Comparison of ENCODE assay signal across 8 mouse cellular contexts in genomic region chr13:36019309-36020274, GRCm38 (mm10).
DNase-seq lines count a peak whose midpoint lies in the region; ATAC-seq and TF ChIP-seq lines count a peak whose summit lies in the region.

No protein-coding gene starts in this region.

- no peak for TF ChIP-seq EP300 in CH12.LX (IDR thresholded peaks at IDR 0.05; ENCODE audit: low read length)

- ATAC-seq in hematopoietic stem cell, adult 5-6 weeks (replicated peaks in 1 of 2; ENCODE audit: insufficient read depth in 1 of 2, low FRiP score in 2 of 2, low TSS enrichment in 1 of 2, low read depth in 1 of 2, poor library complexity in 2 of 2, severe bottlenecking in 2 of 2) = peak; percentile 51 to 67

- 0 out of 2 replicates have a peak, but pooled peaks cover 4% of the 10 kb centered on the region for H3K79me2 ChIP-seq in CH12.LX (replicated peaks; ENCODE audit: control insufficient read depth, extremely low read depth, insufficient read depth, poor library complexity, severe bottlenecking)

- peaks cover 3 to 23% of the 10 kb centered on the region in 2 experiments; a peak in 3 of 4 replicates for H3K4me1 ChIP-seq in CH12.LX (ENCODE audit: control insufficient read depth in 1 of 2, insufficient read depth in 2 of 2)

- H3K9ac ChIP-seq in CH12.LX (ENCODE audit: insufficient read depth, low read depth) = no peak overlapping the region

- no peak overlapping the region for H3K27ac ChIP-seq in CH12.LX (ENCODE audit: insufficient read depth, low read depth)

- peak; percentile 7 to 81; a peak in 2 of 4 replicates for TF ChIP-seq CTCF in CH12.LX (conservative IDR thresholded peaks at IDR 0.05 in 1 of 2, IDR thresholded peaks at IDR 0.05 in 1 of 2; ENCODE audit: low read depth in 2 of 2, low read length in 2 of 2)

- no peaks in the 10 kb centered on the region for H3K27me3 ChIP-seq in CH12.LX (replicated peaks)

- peak; percentile 77 for DNase-seq in CH12.LX (ENCODE audit: extremely low read depth)
- peak; percentile 85 for DNase-seq in adrenal gland, postnatal 10 days
- DNase-seq in embryo, embryonic 11.5 days (ENCODE audit: low read depth, low spot score) = peak; percentile 65
- DNase-seq in large intestine, adult 2 months (ENCODE audit: low read depth, low spot score) = peak; percentile 45
- DNase-seq in lung, adult 18-20 months = peak; percentile 16 to 58
- peak; percentile 67 for DNase-seq in ovary, postnatal 14 days (ENCODE audit: low spot score)
- peak; percentile 77 for DNase-seq in thymus, postnatal 4 days

- H3K4me2 ChIP-seq in CH12.LX (ENCODE audit: insufficient read depth, low read depth, poor library complexity, severe bottlenecking) = no peak overlapping the region

- no peak for TF ChIP-seq POLR2A in CH12.LX (IDR thresholded peaks at IDR 0.05; ENCODE audit: low read depth, low read length)

- H3K4me3 ChIP-seq in CH12.LX (replicated peaks in 1 of 3; ENCODE audit: low read depth in 2 of 3, low read length in 2 of 3, poor library complexity in 1 of 3) = no peak overlapping the region

- no peak; the same call in none of the 2 replicates for TF ChIP-seq RAD21 in CH12.LX (IDR thresholded peaks at IDR 0.05; ENCODE audit: low read depth, low read length)

- 63% methylated on average over 10 of the region's 10 CpGs for WGBS in large intestine, adult 2 months

- in situ Hi-C loops in CH12.LX (cut with MboI; ENCODE audit: low pct_ligation_motif_present, low pct_unique_long_range_greater_than_20kb, low sequenced_read_pairs) = loop anchor here (10.0 to 25.0 kb wide), 2 partner anchors 95 to 268 kb away; partner anchors contain the start of genes Fars2 and Lyrm4

- no peaks in the 10 kb centered on the region for H3K9me3 ChIP-seq in CH12.LX (replicated peaks; ENCODE audit: low read length)

- dilution Hi-C loops in CH12.LX (cut with MboI; ENCODE audit: extremely low pct_ligation_motif_present, extremely low pct_unique_long_range_greater_than_20kb, low sequenced_read_pairs) = no loop called here

- H3K36me3 ChIP-seq in CH12.LX (replicated peaks in 1 of 2; ENCODE audit: control insufficient read depth in 1 of 2, insufficient read depth in 1 of 2, low read length in 1 of 2) = peaks cover 0 to 33% of the 10 kb centered on the region in 2 experiments

TF ChIP-seq in CH12.LX, 34 proteins besides CTCF, POLR2A, EP300 and RAD21:
- TF ChIP-seq ETS1 (conservative IDR thresholded peaks at IDR 0.05; ENCODE audit: low read depth, low read length) (no peak), SMC3 (IDR thresholded peaks at IDR 0.05; ENCODE audit: low read depth, low read length) (peak; percentile 85), MAX (IDR thresholded peaks at IDR 0.05; ENCODE audit: low read length) (no peak), RCOR1 (conservative IDR thresholded peaks at IDR 0.05; ENCODE audit: low read depth, low read length) (no peak), USF1 (IDR thresholded peaks at IDR 0.05; ENCODE audit: low read depth, low read length) (no peak), ZC3H11A (IDR thresholded peaks at IDR 0.05; ENCODE audit: low read depth, low read length) (peak; percentile 79)
